Mouse (Mus musculus) gonadal fat pad, adult 2 months (tissue): Measurements from ENCODE around the gene Lsm4. TPM values are rescaled to one million over a fixed set of nuclear protein-coding genes. Genes with fewer than 3 reads are reported as not detected.

Experiments
- DNase-seq: peaks from one replicate; pipeline ENCODE4 v3.0.0-alpha.2; 2012; ENCODE audit warnings: low read depth
- polyA plus RNA-seq: library from polyadenylated mRNA; depleted of rRNA; stranded (reverse); fragments of >200 nt; gene quantifications from 2 replicates; pipeline ENCODE4 v1.2.3, GENCODE M21; 2012; rRNA removed

Gene Lsm4
- polyA plus RNA-seq, result 90.7 and 91.6 TPM in 2 replicates

GRCm38 (mm10) chr8:70673079-70673856, at the start of gene Lsm4:
Gene Lsm4 (plus strand): TSS chr8:70673248.
- DNase-seq, result peak; percentile 86

- DNase-seq, result no peak
Observed at GRCm38 (mm10) chr8:70625104-70625503, 47.9 kb upstream of the Lsm4 start.

- no peak for DNase-seq
Observed at GRCm38 (mm10) chr8:70627041-70627440, 46.0 kb upstream of the Lsm4 start.

- no peak for DNase-seq
Observed at GRCm38 (mm10) chr8:70628986-70629490, 44.0 kb upstream of the Lsm4 start.

- no peak for DNase-seq
Observed at GRCm38 (mm10) chr8:70629574-70630531, 43.2 kb upstream of the Lsm4 start.

DNA sequence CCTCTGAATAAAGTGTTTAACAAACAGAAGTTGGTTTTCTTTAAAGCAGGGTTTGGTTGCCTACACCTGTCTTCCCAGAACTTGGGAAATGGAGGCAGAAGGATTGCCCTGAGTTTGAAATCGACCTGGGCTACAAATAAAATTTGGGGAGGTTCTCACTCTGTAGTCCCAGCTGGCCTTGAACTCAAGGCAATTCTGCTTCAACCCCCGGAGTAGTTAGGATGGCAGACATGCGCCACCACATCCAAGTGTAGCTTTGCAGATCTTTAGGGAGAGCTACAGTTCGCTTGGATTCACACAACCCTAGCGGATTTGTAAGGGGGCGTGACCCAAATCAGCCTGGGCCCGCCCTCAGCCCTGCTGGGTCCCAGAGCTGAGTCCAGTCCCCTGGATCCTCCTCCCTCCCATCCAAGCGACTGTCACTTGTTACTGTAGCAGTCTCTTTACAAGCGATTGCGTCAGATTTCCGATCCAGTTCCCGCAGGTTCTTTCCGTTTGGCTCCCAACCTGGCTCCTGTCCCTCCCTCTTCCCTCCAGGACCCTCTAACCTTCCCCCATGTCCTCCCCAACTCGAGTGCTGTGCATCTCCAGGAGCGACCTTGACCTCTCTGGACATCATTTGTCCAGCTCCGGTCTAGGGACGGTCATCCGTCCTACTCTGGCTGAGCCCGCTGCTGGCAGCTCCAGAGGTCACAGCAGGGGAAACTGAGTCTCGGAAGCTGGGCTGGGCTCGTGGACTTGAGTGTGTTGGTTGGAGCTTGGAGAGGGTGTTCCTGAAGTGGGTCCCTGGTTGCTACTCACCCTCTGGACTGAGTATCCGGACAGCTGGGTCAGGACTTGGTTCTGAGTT, 42.3 kb upstream of the Lsm4 start:
- DNase-seq, result no peak

DNA sequence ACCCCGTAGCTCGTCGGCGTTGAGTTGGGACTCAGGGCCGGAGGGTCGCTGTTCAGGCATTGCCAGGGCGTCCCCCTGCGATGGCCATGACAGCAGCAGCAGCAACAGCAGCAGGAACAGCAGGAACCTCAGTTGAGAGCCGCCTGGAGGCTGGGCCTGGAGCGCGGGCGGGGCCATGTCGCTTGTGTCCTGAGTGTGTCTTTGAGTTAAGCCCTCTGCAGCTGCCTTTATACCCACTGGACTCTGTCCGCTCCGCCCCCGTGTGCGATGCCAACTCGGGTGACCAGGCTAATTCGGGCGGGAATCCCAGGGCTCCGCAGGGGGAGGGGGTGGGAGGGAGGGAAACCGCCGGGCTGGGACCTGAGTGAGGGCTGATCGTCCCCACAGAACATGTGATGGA, 41.6 kb upstream of the Lsm4 start:
- no peak for DNase-seq

DNA sequence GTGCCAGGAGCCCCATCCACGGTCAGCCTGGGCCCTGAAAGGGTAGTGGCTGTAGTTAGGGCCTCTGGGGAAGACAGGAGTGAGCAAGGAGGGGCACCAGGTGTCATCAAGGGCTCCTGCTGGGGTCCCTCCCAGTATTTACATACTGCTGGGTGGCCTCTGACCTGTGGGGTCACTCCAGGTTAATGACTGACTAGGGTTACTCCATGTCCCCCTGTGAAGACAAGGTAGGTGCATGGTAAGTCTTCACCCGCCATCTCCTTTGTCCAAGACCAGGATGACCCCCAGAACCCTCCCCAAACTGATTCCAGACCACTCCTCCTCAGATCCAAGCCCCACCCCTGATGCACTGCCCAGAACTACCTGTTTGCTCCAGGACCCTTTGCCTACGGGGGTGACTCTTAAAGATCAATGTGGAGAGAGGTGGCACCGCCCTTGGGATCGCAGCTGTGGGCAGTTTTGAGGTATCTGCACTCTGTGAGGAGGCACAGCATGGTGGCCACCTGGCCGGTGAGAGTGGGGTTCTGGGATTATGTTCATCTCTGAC, 40.6 kb upstream of the Lsm4 start, which contains the start of gene Gdf15:
Gene Gdf15 (minus strand): TSS at position 111 of the 547 bp plus-strand sequence.
- no peak for DNase-seq

- DNase-seq, result no peak
Observed at GRCm38 (mm10) chr8:70634066-70634465, 39.0 kb upstream of the Lsm4 start.

DNA sequence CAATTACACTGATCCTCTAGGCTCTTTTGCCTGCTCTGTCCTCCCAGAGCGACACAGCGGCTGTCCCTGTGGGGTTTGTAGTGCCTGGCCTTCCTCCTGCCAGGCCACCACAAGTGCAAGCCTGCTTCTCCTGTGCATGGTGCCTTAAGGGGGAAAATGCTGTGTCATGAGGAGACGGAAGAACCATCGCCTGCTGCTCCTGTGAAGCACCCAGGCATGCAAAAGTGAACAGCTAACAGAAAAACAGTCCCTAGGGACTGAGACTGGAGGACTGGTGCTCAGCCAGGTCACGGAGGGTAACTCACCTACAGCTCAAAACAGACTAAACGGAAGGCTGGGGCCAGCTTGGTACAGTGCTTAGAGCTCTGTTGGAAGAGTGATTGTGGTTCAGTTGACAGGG, 37.5 kb upstream of the Lsm4 start:
- no peak for DNase-seq

DNA sequence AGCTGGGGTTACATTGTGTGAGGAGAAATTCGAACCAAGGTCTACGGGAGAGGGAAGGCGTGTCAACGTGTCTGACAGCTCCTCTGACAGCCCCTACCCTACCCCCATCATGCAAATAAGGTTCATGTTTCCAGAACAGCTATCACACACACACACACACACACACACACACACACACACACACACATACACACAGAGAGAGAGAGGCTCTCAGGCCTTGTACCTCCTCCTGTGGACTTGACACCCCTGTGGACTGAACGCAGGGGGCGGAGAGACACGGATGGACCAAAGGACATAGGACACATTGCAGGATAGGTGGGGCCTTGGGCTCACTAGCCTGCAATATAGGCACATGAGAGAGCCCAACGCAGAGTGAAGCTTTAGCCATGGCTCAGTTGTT, 36.2 kb upstream of the Lsm4 start:
- no peak for DNase-seq

DNA sequence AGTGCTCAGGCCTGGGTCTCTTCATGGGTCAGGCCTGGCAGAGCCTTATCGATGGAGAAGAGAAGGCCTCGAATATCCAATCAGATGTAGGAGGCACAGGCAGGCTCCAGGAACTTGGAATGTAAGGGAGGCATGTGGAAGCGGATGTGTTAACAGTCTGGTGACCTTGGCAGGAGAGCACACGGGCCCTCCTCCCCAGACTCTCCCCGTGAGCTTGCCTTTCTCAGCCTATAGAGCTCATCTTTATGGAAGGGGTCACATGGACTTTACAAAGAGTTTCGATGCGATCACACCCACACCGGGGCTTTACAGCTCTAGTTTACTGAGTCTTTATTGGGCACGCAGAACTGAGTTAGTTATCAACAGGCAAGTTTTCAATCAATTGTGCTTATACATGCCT, 34.3 kb upstream of the Lsm4 start:
- no peak for DNase-seq

GRCm38 (mm10) chr8:70643019-70643418, 30.0 kb upstream of the Lsm4 start:
- no peak for DNase-seq

DNA sequence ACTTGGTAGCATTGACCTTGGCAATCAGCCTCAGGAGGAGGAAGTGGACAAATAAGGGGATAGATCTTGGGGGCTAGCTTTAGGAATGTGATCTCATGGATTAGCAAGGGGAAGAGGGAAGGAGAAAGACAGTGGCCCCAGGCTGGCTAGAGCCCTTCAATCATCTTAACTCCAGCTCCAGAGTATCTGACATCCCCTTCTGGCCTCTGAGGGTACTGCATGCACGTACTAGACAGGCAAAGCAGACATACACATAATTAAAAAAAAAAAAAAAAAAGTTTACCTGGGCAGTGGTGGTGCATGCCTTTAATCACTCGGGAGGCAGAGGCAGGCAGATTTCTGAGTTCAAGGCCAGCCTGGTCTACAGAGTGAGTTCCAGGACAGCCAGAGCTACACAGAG, 29.0 kb upstream of the Lsm4 start:
- no peak for DNase-seq

GRCm38 (mm10) chr8:70645501-70646224, 27.4 kb upstream of the Lsm4 start:
- DNase-seq, result no peak

DNA sequence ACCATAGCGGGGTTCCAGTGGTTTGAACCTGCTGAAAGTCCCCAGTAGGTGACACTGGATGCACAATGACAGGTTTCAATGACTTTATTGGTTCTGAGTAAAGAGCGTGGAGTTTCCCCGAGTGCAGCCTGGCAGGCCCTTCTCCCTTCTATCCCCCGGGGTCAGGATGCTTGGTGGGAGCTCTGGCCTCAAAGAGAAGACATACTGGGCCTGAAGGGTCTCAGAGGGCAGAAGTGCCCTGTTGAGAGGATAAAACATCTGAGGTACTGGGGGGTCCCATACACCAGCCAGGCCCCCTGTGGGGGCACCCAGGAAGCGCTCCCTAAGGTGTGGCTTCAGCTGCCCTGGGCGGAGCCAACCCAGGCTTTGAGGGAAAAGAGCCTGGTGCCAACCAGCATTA, 26.7 kb upstream of the Lsm4 start:
- no peak for DNase-seq

GRCm38 (mm10) chr8:70646775-70647174, 26.3 kb upstream of the Lsm4 start:
- DNase-seq, result no peak

GRCm38 (mm10) chr8:70647343-70648163, 25.5 kb upstream of the Lsm4 start:
- DNase-seq, result no peak

- DNase-seq, result no peak
Observed at GRCm38 (mm10) chr8:70648164-70648442, 24.9 kb upstream of the Lsm4 start.

GRCm38 (mm10) chr8:70648921-70649320, 24.1 kb upstream of the Lsm4 start:
- no peak for DNase-seq
